Mouse (Mus musculus) telencephalon, adult 2 months (tissue): ENCODE data around the gene Adamts17.

Experiments used
- DNase-seq: peaks from one replicate; pipeline ENCODE4 v3.0.0-alpha.2; 2011; ENCODE audit warnings: low read depth, low spot score

Gene Adamts17

GRCm38 (mm10) chr7:66931291-66931690 is 91.8 kb downstream of the Adamts17 start:
- DNase-seq: no peak

GRCm38 (mm10) chr7:66933251-66933650 is 93.7 kb downstream of the Adamts17 start:
- no peak for DNase-seq

DNA sequence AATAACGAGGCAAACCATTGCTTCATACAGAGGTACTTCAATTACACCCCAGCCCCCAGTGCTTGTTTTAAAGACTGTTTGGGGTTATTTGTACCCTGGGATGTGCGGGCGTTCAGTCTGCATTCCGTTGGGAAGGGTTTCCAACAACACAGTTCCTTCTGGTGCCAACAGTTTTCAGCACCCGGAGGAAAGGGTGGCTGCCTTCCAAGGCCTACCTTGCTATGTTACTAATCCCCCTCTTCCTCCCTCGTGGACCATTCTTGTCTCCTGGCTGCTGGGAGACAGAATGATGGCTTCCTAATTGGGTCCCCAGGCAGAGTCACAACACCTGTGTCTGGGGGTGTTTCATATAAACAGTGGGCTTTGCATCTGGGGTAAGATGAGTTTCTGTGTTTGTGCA is 94.5 kb downstream of the Adamts17 start:
- DNase-seq: peak; percentile 84

GRCm38 (mm10) chr7:66935041-66935440 is 95.5 kb downstream of the Adamts17 start:
- DNase-seq: no peak

DNA sequence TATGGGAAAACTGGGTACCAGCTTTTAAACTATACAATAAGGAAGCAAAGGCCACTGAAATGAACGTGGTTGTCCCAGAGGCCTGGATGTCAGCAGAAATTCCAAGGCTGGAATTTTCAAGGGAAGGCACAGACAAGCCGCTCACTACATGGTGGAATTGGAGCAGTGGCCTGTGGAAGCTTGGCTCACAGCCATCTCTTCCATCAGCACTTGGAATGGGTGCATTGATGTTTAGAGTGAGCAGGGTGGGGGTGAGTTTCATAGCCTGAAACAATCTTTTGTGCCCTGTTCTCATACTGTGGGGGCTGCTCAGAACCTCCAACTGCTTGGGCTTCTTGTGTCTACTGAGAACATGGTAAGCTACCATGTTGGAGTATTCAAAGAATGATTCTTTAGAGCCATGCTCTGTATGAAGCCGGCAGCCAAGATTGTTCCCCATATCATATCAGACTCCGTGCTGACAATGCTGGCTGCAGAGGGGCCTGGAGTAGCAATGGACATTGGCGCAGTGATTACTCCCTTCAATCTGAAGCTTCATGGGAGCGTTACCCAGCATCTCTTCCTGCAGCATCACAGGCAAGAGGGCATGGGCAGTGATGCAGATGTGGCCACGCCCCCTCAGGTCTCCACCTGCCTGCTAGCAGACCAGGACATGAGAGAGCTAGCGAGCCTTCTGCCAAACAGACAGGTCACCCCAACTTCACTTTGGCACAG is 96.7 kb downstream of the Adamts17 start:
- no peak for DNase-seq

DNA sequence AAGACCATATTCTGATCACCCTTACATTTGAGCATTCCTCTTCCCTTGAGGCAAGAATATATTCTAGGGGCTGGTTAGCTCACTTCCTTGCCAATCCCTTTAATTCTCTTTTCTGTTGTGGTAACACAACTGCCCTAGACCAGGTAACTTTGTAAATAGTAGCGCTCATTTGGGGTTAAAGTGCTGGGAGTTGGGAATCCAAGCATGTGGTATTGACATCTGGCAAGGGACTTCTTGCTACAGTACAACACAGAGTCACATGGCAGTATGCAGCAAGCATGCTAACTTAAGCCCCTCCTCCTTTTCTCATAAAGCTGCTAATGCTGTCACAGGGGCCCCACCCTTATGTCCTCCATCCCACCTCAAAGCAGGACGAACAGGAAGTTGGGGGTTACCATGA is 97.4 kb downstream of the Adamts17 start:
- no peak for DNase-seq

- no peak for DNase-seq
Observed at GRCm38 (mm10) chr7:66938988-66939783, 99.7 kb downstream of the Adamts17 start.

DNA sequence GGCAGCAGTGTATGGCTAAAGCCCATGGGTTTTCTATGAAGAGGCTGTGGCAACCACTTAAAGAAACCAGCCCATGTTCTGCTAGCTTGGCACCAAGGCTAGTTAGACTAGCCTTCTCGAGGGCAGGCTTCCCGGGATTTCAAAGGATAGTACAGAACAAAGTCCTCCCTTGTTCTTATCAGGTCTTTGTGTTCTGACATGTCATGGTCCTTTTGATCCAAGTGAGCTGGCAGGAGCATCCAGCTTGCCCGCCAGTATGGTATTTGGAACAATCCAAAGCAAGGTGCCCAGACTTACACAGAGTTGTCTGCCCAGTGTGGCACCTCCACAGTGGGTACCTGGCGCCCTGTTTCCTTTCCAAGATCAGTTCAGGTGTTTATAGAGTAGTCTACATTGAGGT is 101.2 kb downstream of the Adamts17 start:
- no peak for DNase-seq

- no peak for DNase-seq
Observed at GRCm38 (mm10) chr7:66949006-66949405, 109.5 kb downstream of the Adamts17 start.

- DNase-seq: no peak
Observed at GRCm38 (mm10) chr7:66952921-66953320, 113.4 kb downstream of the Adamts17 start.

DNA sequence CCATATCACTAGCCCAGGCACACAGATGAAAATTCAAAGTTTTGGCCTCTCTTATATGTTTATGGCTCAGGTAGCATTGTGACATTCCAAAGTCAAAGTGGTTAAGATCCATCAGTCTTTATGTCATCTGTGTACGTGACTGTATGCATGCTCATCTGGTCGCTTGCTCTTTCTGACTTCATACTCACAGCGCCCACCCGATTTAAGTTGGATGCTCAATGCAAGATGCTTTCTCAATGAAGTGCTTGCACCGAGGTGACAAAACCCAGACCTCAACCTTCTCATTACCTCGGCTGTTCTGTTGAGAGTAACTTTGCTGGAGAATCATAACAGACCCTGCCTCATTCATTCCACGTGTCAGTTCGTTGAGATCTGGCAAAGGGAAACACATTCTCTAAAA is 114.5 kb downstream of the Adamts17 start:
- no peak for DNase-seq

DNA sequence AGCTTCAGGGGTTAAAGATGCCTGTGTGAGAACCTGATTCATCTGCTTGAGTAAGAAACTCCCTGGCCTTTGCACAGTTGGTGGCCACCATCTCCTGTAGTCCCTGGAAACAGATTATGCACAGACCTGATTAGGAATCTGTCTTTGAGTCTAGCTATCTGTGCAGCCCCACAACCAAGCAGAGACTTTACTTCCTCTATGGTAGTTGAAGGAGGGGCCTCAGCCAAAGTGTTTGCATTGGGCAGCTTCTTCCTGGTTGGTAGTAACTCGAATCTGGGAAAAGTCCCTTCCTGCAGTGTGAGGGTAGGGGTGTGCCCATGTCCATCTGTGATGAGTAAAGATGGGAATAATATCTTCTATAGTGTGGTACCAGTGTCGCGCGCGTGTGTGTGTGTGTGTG is 115.2 kb downstream of the Adamts17 start:
- no peak for DNase-seq

- no peak for DNase-seq
Observed at GRCm38 (mm10) chr7:66955455-66955919, 116.0 kb downstream of the Adamts17 start.

DNA sequence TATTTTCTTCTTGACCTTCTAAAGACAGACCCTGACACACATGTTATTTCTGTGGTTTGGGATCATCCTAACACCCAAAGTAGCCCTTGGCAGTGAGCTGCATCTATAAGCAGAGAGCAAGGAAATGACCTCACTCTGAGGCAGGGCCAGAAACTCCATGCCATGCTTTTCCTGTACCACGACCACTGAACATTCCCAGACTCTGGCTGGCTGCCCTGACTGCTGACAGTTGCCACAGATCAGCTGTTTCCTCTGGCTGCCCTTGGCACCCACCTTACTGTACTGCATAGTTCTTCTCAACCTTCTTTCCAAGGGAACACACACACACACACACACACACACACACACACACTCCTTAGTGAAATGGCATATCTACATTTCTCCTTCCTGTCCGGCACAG is 116.4 kb downstream of the Adamts17 start:
- no peak for DNase-seq

GRCm38 (mm10) chr7:66957764-66958163 is 118.2 kb downstream of the Adamts17 start:
- no peak for DNase-seq

DNA sequence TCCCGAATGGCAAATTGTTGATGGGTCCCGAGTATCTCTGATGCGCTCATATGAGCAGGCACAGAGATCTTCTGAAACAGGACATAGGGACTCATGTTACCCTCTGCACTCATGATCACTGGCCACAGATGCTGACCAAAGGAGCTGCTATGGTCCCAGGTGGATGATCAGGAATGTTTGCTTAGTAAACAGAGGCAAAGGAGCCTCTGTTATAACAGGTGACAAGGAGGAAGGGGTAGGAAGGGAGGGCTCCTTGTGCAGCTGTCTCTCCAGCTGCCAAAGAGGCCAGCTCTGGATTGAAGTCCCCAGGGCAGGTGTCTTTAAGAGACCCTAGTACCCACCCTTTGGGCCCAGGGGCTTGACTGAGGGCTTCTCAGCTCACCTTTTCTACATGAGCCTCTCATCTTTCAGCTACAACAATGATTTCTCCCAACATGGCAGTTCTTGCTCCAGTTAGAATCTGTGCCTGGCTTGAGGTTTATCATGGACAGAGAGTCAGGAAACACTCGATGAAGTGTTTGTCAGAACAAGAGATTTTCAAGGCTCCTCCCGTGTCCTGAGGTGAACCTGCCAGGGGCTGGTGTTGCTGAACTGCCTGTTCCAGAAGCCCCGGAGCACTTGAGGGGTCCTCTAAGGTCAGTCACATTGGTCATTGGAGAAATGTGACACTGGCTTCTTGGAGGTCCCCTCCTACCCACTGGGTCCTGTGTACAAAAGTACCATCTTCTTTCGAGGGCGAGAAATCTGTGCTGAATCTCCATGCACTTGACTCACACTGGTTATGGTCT is 120.9 kb downstream of the Adamts17 start:
- no peak for DNase-seq

DNA sequence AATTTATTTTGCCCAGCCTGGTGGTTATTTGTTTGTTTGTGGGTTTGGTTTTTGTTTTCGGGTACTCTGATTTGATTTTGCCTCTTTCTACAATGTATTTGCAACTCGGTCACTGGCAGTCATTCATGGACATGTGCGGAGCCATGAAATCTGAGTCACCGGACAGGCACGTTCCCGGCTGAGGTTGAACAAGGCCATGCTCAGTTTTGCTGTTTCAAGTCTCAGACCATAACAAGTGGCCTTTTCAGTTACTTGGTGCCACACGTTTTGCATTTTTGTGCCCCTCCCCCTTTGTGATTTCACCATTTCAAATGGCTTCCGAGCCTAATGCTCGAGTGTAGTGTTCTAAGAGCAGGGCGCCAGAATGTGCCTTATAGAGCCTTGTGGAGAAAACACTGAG is 123.2 kb downstream of the Adamts17 start:
- no peak for DNase-seq

DNA sequence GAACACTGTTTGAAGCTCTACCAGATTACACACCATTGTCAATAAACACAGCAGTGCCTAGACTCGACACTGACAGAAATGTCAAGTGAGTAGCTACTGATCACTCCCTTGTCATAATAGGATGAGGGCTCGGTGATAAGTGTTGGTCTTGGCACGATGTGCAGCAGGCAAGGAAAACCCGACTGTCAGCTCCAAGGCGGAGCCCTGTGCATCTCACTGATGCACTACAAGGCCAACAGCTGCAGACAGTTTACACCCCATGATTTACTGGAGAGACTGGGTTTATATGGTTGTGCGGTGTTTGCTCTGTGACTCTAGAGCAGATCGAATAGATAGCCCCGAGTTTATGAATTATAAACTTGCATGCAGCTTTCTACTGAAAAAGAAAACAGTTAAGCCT is 124.0 kb downstream of the Adamts17 start:
- DNase-seq: no peak

GRCm38 (mm10) chr7:66966541-66967205 is 127.1 kb downstream of the Adamts17 start:
- DNase-seq: no peak

DNA sequence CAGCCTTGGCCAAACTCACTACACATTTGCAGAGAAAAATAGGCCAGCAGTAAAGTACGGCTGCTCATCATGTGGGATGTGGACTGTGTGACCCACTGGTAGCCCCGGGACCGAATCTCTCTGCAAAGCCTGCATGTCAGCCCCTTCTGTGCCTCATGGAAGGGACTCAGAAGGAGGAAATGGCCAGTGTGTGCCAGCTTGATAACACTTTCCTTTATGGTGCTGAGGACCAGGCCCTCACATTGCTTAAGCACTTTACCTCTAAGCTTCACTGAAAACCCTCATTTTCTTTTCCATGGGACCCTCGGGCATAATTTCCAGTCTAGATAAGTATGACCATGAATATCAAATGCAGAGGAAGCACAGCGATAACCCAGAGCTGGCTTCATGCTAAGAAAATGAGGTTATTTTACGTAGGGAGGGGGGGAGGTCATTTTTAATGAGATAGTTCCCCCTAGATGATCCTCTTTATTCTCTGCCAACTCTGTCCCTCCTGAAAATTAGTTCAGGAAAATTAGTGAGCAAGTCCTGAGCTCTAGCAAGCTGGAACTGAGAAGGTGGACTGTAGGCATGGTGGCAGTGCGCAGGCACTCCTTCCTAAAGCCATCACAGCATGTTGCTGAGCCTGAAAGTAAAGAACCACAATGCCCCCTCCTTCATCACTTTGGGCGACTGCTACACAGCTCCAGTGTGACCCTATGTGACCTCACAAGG is 127.8 kb downstream of the Adamts17 start:
- DNase-seq: no peak

DNA sequence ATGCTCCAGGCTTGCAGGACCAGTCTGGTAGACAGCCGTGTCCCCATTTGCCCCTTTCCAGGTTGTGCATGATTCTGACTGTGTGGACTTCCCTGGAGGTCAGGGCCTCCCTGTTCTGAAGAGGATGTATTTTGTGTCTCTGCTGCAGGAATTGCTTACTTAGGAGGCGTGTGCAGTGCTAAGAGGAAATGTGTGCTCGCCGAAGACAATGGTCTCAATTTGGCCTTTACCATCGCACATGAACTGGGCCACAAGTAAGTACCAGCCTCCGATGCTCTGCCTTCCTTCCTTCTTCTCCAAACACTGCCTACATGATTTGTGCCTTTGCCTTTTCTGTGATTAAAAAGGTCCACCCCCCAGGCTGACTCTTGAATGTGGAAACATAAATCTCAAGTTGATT is 129.1 kb downstream of the Adamts17 start:
- no peak for DNase-seq
